Mouse (Mus musculus): ENCODE measurements around the gene Tmem141.

- TF ChIP-seq TAL1 (IDR thresholded peaks at IDR 0.05; ENCODE audit: low read length) = no peak
- TF ChIP-seq GATA1 (IDR thresholded peaks at IDR 0.05; ENCODE audit: low read length) = no peak
Measured at GRCm38 (mm10) chr2:25602526-25602925, 19.3 kb downstream of the Tmem141 start.

Data from erythroblast, embryonic 14.5 days (primary cell).